Mouse (Mus musculus): Measurements from ENCODE around the gene Snap23.

Gene Snap23

GRCm38 (mm10) chr2:120578286-120578685 lies 10.8 kb downstream of the Snap23 start:
- no peak for DNase-seq (ENCODE audit: low spot score in 2 of 2)

GRCm38 (mm10) chr2:120589759-120590158 lies 22.3 kb downstream of the Snap23 start:
- peak; percentile 66 to 71 for DNase-seq (ENCODE audit: low spot score in 2 of 2)

DNA sequence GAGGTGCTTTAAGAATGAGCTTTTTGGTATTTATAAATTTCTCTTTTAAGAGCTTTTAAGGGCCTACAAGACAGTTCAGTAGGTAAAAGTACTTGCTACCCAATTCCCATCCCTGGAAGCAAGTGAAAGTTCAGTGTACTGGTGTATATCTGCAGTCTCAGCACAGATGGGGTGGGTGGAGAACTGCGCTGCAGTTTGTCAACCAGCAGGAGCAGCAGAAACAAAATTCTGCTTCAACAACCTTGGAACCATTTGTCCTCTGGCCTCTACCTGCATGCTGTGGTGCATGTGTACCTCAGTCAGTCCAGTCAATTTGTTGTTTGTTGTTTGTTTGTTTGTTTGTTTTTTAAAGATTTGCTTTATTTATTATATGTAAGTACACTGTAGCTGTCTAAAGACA lies 24.8 kb downstream of the Snap23 start:
- DNase-seq (ENCODE audit: low spot score in 2 of 2) = no peak

- peak in 1 of 2 experiments; percentile 29 for DNase-seq (ENCODE audit: low spot score in 2 of 2)
These were observed 30.3 kb downstream of the Snap23 start for GRCm38 (mm10) chr2:120597734-120598133.

GRCm38 (mm10) chr2:120599506-120599905 lies 32.0 kb downstream of the Snap23 start:
- no peak for DNase-seq (ENCODE audit: low spot score in 2 of 2)

- DNase-seq (ENCODE audit: low spot score in 2 of 2) = peak; percentile 43 to 52
These were observed 38.7 kb downstream of the Snap23 start for GRCm38 (mm10) chr2:120606021-120606690.

- peak; percentile 92 to 93 for DNase-seq (ENCODE audit: low spot score in 2 of 2)
These were observed 41.6 kb downstream of the Snap23 start, which contains the start of the genes Haus2 and Lrrc57 for GRCm38 (mm10) chr2:120608830-120609723. Haus2 (plus strand) TSS chr2:120609383. Lrrc57 (minus strand) TSS chr2:120609520.

DNA sequence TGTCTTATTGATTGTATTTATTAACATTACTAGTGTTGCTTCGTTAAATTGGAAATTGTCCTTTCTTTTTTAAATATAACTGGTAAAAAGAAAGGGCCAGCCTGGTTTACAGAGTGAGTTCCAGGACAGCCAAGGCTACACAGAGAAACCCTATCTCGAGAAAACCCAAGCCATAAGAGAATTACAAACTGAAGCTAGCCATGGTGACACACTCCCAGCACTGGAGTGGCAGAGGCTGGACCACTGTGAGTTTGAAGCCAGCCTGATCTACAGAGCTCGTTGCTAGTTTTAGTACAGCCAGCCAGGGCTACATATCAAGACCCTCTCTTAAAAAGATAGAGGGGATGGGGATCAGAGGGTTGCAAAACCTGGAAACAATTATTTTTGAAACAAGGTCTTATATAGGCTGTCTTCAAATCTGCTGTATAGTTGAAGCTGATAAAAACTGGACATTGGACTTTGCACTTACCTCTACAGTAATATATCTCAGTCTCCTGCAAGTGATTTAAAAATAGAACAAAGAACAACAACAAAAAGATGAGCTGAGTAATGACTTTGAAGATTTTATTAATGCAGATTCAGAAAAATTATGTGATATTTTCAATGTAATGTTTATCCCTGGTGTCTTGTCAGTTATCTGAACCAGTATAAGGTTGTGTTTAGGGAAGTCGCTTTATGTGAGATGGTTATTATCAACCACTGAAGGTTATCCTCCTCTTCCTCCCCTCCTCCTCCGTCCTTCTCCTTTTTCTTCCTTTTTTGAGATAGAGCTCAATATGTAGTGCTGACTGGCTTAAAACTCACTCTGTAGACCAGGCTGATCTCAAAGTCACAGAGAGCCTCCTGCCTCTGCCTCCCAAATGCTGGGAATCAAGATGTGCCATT lies 49.0 kb downstream of the Snap23 start:
- no peak for DNase-seq (ENCODE audit: low spot score in 2 of 2)

DNA sequence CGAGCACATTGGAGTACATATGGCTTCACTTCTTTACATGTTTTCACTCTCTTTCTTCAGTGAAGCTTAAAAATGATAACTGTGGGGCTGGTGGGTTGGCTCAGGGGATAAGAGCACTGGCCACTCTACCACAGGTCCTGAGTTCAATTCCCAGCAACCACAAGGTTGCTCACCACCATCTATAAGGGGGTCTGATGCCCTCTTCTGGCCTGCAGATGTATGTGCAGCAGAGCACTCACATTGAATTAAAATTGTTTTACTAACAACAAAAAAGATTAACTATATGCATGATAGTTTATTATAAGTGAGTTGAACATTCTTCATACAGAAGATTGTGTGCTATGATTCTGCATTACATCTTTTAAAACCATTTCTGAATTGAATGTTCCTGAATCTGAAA lies 52.1 kb downstream of the Snap23 start:
- no peak for DNase-seq (ENCODE audit: low spot score in 2 of 2)

DNA sequence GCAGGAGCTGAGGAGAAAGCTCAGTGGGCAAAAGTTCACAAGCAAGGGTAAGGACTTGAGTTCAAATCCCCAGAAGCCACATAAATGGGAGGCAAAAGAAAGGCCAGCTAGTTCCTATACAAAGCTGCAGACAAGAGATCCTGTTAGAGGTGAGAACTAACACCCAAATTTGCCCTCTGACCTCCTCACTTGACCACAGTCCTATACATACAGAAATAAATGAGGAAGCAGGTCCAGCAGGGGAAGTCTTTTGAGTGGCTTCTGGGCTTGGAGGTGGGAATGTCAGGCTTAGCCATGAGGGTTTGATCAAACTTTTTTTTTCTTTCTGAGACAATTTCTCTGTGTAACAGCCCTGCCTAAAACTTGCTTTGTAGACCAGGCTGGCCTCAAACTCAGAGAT lies 55.4 kb downstream of the Snap23 start:
- DNase-seq (ENCODE audit: low spot score in 2 of 2) = no peak

GRCm38 (mm10) chr2:120628076-120628865 lies 60.8 kb downstream of the Snap23 start:
- no peak for DNase-seq (ENCODE audit: low spot score in 2 of 2)

GRCm38 (mm10) chr2:120628886-120629735 lies 61.6 kb downstream of the Snap23 start, which contains the start of gene Stard9:
Stard9 (plus strand) TSS chr2:120629121.
- DNase-seq (ENCODE audit: low spot score in 2 of 2) = peak; percentile 96

- no peak for DNase-seq (ENCODE audit: low spot score in 2 of 2)
These were observed 62.8 kb downstream of the Snap23 start for GRCm38 (mm10) chr2:120630246-120630645.

DNA sequence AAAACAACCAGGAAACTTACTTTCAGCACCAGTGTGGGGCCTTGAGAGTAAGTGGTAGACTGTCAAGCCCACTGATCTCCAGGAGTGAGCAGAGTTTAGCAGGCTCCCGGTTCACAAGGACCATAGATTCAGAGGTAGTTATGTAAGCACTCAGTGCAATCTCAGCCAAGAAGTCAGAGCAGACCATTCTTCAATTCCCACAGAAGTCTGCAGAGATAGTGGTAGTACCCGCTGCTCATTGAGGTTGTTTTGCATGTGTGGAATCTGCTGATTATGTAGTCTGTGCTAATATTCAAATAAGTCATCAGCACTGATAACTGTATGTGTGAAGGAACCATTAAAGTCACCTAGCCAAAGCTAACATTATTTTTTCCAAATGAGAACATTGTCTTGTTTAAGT lies 63.2 kb downstream of the Snap23 start:
- DNase-seq (ENCODE audit: low spot score in 2 of 2) = no peak

DNA sequence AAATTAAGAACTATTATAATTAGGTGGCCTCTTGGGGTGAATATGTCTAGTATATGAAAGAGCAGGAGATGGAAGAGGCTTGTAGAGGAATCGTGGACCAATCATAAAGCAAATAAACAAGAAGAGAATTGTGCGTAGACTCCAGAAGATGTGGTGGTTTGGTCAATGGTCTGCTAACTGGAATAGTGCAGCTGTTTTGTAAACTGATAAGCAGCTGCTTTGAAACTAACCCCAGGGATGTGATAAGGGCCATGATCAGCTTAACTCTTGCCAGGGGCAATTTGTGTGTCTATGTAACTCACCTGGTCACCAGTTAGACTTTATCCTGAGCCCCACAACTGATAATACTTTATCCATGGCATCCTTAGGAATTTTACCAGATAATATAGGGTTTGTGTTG lies 64.0 kb downstream of the Snap23 start:
- no peak for DNase-seq (ENCODE audit: low spot score in 2 of 2)

- DNase-seq (ENCODE audit: low spot score in 2 of 2) = no peak
These were observed 64.5 kb downstream of the Snap23 start for GRCm38 (mm10) chr2:120631957-120632356.

DNA sequence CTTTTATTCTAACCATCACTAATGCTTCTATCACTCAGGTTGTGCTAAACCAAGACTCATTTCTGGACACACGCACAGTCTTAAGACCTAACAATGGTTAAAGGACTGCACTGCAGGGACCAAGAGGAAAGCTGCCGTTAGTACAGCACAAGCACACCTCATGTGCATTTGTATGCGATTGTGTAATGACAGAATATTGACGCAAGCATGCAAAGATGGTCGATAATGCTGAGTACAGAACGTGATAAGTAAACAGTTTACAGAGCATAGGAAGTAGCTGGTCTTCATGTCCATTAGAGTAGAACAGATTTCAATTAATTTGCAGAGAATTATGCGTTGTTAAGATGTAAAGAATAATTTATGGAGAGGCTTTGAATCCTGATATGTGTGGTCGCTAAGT lies 73.4 kb downstream of the Snap23 start:
- DNase-seq (ENCODE audit: low spot score in 2 of 2) = no peak

- peak in 1 of 2 experiments; percentile 4 for DNase-seq (ENCODE audit: low spot score in 2 of 2)
These were observed 76.4 kb downstream of the Snap23 start for GRCm38 (mm10) chr2:120643836-120644235.

GRCm38 (mm10) chr2:120646777-120647176 lies 79.3 kb downstream of the Snap23 start:
- no peak for DNase-seq (ENCODE audit: low spot score in 2 of 2)
